Mouse (Mus musculus) spleen, adult 10 weeks (tissue): ENCODE measurements around the gene Gon7. TPM values are rescaled to one million over a fixed set of nuclear protein-coding genes. Genes with fewer than 3 reads are reported as not detected.

Experiments
- polyA plus RNA-seq: library from polyadenylated mRNA; stranded (reverse); fragments of 350-450 nt; fragmentation: Illumina TruSeq; extraction: RNeasy Lipid Tissue Mini Kit (QIAGEN cat#74804); gene quantifications from one replicate; pipeline ENCODE4 v1.2.3, GENCODE M21; 2015; ENCODE audit warnings: low replicate concordance; ENCODE audit not compliant: insufficient read depth

The Gon7 gene
- 20.0 TPM for polyA plus RNA-seq

DNA sequence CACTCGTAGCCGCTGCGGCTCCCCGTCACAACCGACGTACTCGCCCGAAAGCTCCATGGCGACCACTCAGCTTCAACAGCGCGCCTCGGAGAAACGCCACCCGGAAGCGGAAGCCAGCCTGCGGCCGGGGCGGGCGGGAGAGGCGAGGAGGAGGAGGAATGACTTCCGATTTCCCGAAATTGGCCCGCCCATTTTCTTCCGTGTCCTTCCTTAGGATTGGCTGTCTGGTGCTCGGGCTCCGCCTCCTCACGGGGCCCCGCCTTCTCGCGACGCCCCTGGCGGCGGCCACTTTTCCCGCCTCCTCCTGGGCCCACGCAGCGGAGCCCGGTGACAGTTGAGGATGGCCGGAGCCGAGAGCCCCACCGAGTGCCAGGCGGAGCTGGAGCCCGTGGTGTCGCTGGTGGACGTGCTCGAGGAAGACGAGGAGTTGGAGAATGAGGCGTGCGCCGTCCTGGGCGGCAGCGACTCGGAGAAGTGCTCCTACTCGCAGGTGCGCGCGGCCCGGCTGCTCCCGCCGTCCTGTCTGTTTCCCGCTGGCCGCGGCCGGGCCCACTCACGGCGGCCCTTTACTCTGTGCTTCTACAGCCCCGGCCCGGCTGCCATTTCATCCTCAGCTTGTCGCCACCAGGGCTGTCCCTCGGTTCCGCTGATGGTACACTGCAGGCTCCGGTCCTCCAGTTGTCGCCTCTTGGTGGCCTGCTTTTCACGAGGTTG, at the start of gene Gon7, which contains the start of the genes Gm28051 and Ubr7:
Gene Gon7, minus strand, starts transcription at position 115 of the 714 bp plus-strand sequence.
Gene Gm28051, minus strand, starts transcription at position 77 of the 714 bp plus-strand sequence.
Gene Ubr7, plus strand, starts transcription at position 279 of the 714 bp plus-strand sequence.

DNA sequence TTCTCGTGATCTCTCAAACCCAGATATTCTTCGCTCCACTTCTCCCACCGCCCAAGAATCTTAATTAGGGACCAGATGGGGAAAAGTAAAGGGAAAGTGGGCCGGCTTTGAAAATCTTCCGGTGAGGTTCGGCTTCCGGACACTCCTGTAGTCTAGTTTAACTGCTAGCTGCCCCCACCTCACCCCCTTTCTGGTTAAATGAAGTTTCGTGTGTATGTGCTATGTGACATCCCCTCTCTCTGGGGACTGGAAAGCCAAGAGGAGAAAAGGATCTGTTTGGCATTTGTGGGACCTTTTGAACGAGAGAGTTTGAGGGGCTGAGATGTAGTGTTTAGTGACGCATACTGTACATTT, 777 bp upstream of the Gon7 start, which contains the start of gene Gm20604:
Gene Gm20604, minus strand, starts transcription at position 270 of the 354 bp plus-strand sequence.

DNA sequence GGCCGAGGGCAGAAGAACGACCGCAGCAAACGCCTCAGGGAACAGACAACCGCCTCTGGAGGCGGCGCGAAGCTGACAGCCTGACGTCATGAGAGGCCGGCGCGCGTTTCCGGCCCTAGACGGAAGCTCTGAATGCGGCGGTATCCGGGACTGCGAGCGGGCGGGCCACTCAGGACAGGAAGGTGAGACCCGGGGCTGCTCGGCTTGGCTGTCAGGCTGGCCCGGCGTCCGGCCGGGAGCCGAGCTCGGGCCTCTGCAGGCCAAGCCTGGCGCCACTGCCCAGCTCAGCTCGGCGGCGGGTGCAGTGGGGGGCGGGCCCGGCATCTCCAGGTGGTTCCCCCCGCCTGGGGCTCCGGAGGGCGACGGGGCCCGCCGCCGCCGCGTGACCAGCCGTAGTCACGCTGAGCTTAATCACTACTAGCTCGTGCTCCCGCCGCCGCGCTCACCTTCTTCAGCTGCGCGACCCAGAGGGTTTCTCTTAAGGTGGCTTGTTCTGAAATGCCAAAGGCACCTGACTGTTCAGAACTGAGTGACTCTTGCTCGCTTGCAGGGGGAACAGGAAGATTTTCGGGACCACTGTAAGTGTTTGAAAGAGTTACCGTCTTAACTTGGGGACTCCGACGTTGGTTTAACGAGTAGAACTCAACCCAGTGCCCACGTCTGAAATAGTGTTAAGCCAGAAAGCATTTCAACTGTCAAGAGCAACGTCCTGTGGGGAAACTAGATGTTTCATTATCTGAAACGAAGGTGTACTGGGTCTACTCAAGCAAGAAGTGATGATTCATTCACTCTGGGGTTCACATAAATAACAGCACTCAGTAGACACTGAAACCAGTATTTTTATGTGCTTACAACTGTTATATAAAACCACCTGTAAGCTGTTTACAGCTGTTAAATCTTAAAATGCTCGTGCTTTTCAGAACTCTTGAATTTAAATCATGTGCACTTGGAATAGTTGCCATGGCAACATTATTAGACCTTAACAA, 13.7 kb downstream of the Gon7 start, which contains the start of the genes Moap1 and Tmem251:
Gene Moap1, minus strand, starts transcription at position 73 of the 986 bp plus-strand sequence.
Gene Tmem251, plus strand, starts transcription at position 174 of the 986 bp plus-strand sequence.

DNA sequence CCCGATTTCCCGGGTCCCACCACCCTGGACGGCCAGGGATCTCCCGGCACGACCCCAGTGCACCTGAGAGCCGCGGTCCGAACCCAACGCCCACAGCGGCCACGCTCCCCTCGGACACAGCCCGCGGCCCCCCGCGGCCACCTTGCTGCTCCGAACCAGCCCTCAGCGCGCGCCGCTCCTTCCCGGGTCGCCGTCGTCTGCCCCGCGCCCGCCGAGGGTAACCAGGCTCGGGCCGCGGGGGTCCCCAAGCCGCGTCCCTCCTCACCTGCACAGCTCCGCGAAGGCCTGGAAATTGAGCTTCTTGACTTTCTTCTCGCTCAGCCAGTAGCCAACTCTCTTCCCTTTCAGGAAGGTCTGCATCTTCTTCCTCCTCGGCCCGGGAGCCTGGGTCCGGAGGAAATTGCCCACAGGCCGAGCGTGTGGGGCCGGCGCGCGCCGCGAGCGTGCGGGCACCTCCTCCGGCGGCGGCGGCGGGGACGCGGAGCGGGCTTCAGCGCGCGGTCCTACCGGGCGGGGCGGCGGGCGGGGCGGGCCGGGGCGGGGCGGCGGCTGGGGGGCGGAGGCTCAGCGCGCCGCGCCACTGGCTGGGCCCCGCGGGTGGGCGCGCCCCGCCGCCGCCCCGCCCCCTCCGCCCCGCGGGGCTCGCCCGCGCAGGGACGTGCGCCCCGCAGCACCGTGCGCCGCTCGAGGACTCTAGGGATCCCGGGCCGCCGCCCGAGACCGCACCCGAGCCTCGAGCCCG, 53.0 kb downstream of the Gon7 start, which contains the start of gene Itpk1:
Gene Itpk1, minus strand, starts transcription at position 474 of the 742 bp plus-strand sequence.

Other genes starting within 250 kb of the Gon7 start
- not detected for gene Chga, start 202.8 kb downstream of the Gon7 start, polyA plus RNA-seq
- gene Itpk1, start 52.9 kb downstream of the Gon7 start, polyA plus RNA-seq, result 11.1 TPM
- 5.1 TPM for gene Moap1, start 14.1 kb downstream of the Gon7 start, polyA plus RNA-seq
- 13.5 TPM for gene Tmem251, start 14.0 kb downstream of the Gon7 start, polyA plus RNA-seq
- not detected for gene Gm28051, start within 50 bp of the Gon7 start, polyA plus RNA-seq
- 33.0 TPM for gene Ubr7, start 164 bp upstream of the Gon7 start, polyA plus RNA-seq
- gene Gm20604, start 869 bp upstream of the Gon7 start, polyA plus RNA-seq, result 6.5 TPM
- gene Btbd7, start 120.7 kb upstream of the Gon7 start, polyA plus RNA-seq, result 29.5 TPM
- not detected for gene Cox8c, start 141.5 kb upstream of the Gon7 start, polyA plus RNA-seq
- 0.14 TPM for gene Unc79, start 191.1 kb upstream of the Gon7 start, polyA plus RNA-seq